Mouse (Mus musculus) testis, adult 2 months (tissue): ENCODE data around the gene Tlcd1.

ENCODE experiments used
- CTCF ChIP-seq: fragments of 200-500 bp; IDR thresholded peaks from 2 replicates; pipeline ENCODE4 v1.5.1; 2012; ENCODE audit warnings: low read depth, mild to moderate bottlenecking, inconsistent platforms, low read length, moderate library complexity; ENCODE audit not compliant: control insufficient read depth, insufficient read depth, insufficient replicate concordance
- POLR2A ChIP-seq: fragments of 200-500 bp; IDR thresholded peaks from 2 replicates; pipeline ENCODE4 v1.6.1; 2012; ENCODE audit warnings: low read depth, mild to moderate bottlenecking, inconsistent platforms, low read length, moderate library complexity; ENCODE audit not compliant: control insufficient read depth

GRCm38 (mm10) chr11:78174506-78174905 lies 2.0 kb upstream of the Tlcd1 start:
- no peak for TF ChIP-seq CTCF
- TF ChIP-seq POLR2A, result no peak
